ENCODE assay signal across 20 mouse cellular contexts in the genomic region with DNA sequence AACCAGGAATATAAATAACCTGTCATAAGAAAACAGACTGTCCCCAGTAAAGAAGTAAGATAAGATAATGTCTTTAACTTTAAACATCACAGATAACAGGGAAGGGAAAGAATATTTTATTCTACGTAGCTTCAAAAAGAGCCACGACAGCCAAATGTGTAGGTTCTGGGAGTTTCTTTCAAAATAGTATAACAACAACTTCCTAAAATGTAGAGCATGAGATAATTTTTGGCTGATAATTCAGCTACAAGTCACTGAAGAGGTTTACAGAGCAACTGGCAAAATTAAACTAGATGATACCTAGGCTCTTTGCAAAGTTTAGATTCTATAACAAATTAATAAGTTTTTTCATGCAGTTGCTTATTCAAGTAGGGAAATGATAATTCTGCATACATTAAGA.
DNase-seq lines count a peak whose midpoint lies in the region; ATAC-seq and TF ChIP-seq lines count a peak whose summit lies in the region.
"Had no signal": no experiment of that assay in that cellular context is flagged by ENCODE, and none has a peak within 500 bp of the region (broad histone marks: within the 10 kb centered on the region; RNA-seq: fewer than 3 reads in every experiment).

No protein-coding gene starts in this region.

- no peak for ATAC-seq in heart, postnatal 0 days (ENCODE audit: insufficient read depth, low read depth)
- no peak for ATAC-seq in limb, embryonic 15.5 days (ENCODE audit: insufficient number of reproducible peaks, low FRiP score, low TSS enrichment, low read depth)
- no peak for ATAC-seq in stomach, embryonic 16.5 days (ENCODE audit: insufficient read depth, low FRiP score)
- ATAC-seq in CD4-positive, CD25-positive, alpha-beta regulatory T cell, adult 4 months, result no peak
- ATAC-seq: activated CD4-positive, CD25-positive, alpha-beta regulatory T cell, adult 4 months; forebrain, embryonic 13.5 days; forebrain, postnatal 0 days; Patski had no signal

- TF ChIP-seq EP300 in heart, adult 2 months (IDR thresholded peaks at IDR 0.05; ENCODE audit: insufficient read depth, low read depth, low read length), result no peak
- no peak for TF ChIP-seq EP300 in heart, postnatal 0 days (IDR thresholded peaks at IDR 0.05; ENCODE audit: low read depth)

- no peaks in the 10 kb centered on the region for H3K79me2 ChIP-seq in heart, adult 2 months (replicated peaks; ENCODE audit: control insufficient read depth, insufficient read depth, low read length)

- 29% methylated on average over 2 of the region's 2 CpGs for WGBS in heart, adult 2 months
- 24% methylated on average over 2 of the region's 2 CpGs for WGBS in heart, postnatal 0 days
- 71% methylated on average over 2 of the region's 2 CpGs for WGBS in limb, embryonic 15.5 days
- 86% methylated on average over 2 of the region's 2 CpGs for WGBS in limb, embryonic 10.5 days
- 55% methylated on average over 2 of the region's 2 CpGs for WGBS in stomach, embryonic 16.5 days

- no peak for TF ChIP-seq POLR2A in heart, adult 2 months (IDR thresholded peaks at IDR 0.05; ENCODE audit: insufficient read depth, low read depth, low read length)

- no peaks in the 10 kb centered on the region for H3K9me3 ChIP-seq in heart, postnatal 0 days (replicated peaks; ENCODE audit: control insufficient read depth, low read length)
- H3K9me3 ChIP-seq in limb, embryonic 15.5 days, result no peaks in the 10 kb centered on the region
- H3K9me3 ChIP-seq in limb, embryonic 10.5 days (replicated peaks), result no peaks in the 10 kb centered on the region
- H3K9me3 ChIP-seq in stomach, embryonic 16.5 days (replicated peaks; ENCODE audit: control insufficient read depth, low read length), result no peaks in the 10 kb centered on the region
- H3K9me3 ChIP-seq: embryonic facial prominence, embryonic 10.5 days; forebrain, embryonic 13.5 days; hindbrain, embryonic 15.5 days had no signal

- H3K4me2 ChIP-seq in heart, postnatal 0 days (ENCODE audit: low read depth, low read length), result no peak overlapping the region
- no peak overlapping the region for H3K4me2 ChIP-seq in limb, embryonic 15.5 days
- no peak overlapping the region for H3K4me2 ChIP-seq in stomach, embryonic 16.5 days (ENCODE audit: low read depth, low read length)
- H3K4me2 ChIP-seq: forebrain, embryonic 13.5 days; hindbrain, embryonic 15.5 days had no signal

- H3K27ac ChIP-seq in heart, adult 2 months, result peak overlapping the region; percentile 20; the same call in 1 of the 2 replicates
- peak overlapping the region; percentile 63; the same call in 1 of the 2 replicates for H3K27ac ChIP-seq in heart, postnatal 0 days (ENCODE audit: low read depth)
- H3K27ac ChIP-seq in limb, embryonic 15.5 days, result peak overlapping the region; percentile 54; the same call in 1 of the 2 replicates
- no peak overlapping the region for H3K27ac ChIP-seq in limb, embryonic 10.5 days
- H3K27ac ChIP-seq in stomach, embryonic 16.5 days (ENCODE audit: low read length), result peak overlapping the region; percentile 46; the same call in 1 of the 2 replicates
- H3K27ac ChIP-seq: embryonic facial prominence, embryonic 10.5 days; forebrain, embryonic 13.5 days; hindbrain, embryonic 15.5 days had no signal

- H3K27me3 ChIP-seq in heart, adult 2 months (ENCODE audit: control insufficient read depth, insufficient read depth, low read length), result no peaks in the 10 kb centered on the region
- H3K27me3 ChIP-seq in heart, postnatal 0 days (ENCODE audit: control insufficient read depth, insufficient read depth, low read length), result no peaks in the 10 kb centered on the region
- no peaks in the 10 kb centered on the region for H3K27me3 ChIP-seq in limb, embryonic 15.5 days
- H3K27me3 ChIP-seq in limb, embryonic 10.5 days (ENCODE audit: low read depth, poor library complexity, severe bottlenecking), result no peaks in the 10 kb centered on the region
- H3K27me3 ChIP-seq in stomach, embryonic 16.5 days (ENCODE audit: control insufficient read depth, insufficient read depth, low read length), result no peaks in the 10 kb centered on the region
- H3K27me3 ChIP-seq: forebrain, embryonic 13.5 days; hindbrain, embryonic 15.5 days; Patski had no signal

- no peak for TF ChIP-seq CTCF in heart, adult 2 months (IDR thresholded peaks at IDR 0.05)
- no peak for TF ChIP-seq CTCF in heart, postnatal 0 days (IDR thresholded peaks at IDR 0.05; ENCODE audit: low read depth)

- DNase-seq in heart, adult 2 months, result no peak
- no peak for DNase-seq in heart, postnatal 4 days
- no peak for DNase-seq in heart, postnatal 0 days (ENCODE audit: low spot score)
- DNase-seq in heart, postnatal 25 days (ENCODE audit: low spot score), result no peak
- DNase-seq in limb, embryonic 10.5 days (ENCODE audit: low spot score), result no peak
- DNase-seq: adrenal gland, postnatal 25 days; B cell, adult 2 months; cerebellum, adult 18-20 months; cerebellum, adult 9-11 months; cerebellum, postnatal 36 days; forebrain, postnatal 0 days; gastrocnemius, postnatal 14 days had no signal

- peaks cover 2% of the 10 kb centered on the region; the same call in 1 of the 2 replicates for H3K36me3 ChIP-seq in heart, adult 2 months (ENCODE audit: control insufficient read depth, insufficient read depth, low read length)
- H3K36me3 ChIP-seq in heart, postnatal 0 days (replicated peaks; ENCODE audit: control insufficient read depth, insufficient read depth, low read length), result no peaks in the 10 kb centered on the region
- H3K36me3 ChIP-seq in limb, embryonic 15.5 days, result no peaks in the 10 kb centered on the region
- no peaks in the 10 kb centered on the region for H3K36me3 ChIP-seq in limb, embryonic 10.5 days
- H3K36me3 ChIP-seq in stomach, embryonic 16.5 days (ENCODE audit: control insufficient read depth, insufficient read depth, low read length), result no peaks in the 10 kb centered on the region
- H3K36me3 ChIP-seq: embryonic facial prominence, embryonic 10.5 days; hindbrain, embryonic 15.5 days had no signal

- peaks cover 4% of the 10 kb centered on the region for H3K4me1 ChIP-seq in heart, adult 2 months (ENCODE audit: control insufficient read depth, insufficient read depth, low read length)
- H3K4me1 ChIP-seq in heart, postnatal 0 days (ENCODE audit: control insufficient read depth, insufficient read depth), result peaks cover 23% of the 10 kb centered on the region
- peaks cover 18% of the 10 kb centered on the region for H3K4me1 ChIP-seq in limb, embryonic 15.5 days
- H3K4me1 ChIP-seq in limb, embryonic 10.5 days, result peaks cover 14% of the 10 kb centered on the region
- peaks cover 15% of the 10 kb centered on the region; the same call in 1 of the 2 replicates for H3K4me1 ChIP-seq in stomach, embryonic 16.5 days (ENCODE audit: control insufficient read depth, insufficient read depth, low read length)
- H3K4me1 ChIP-seq: forebrain, embryonic 13.5 days; hindbrain, embryonic 15.5 days had no signal

- no peak overlapping the region for H3K9ac ChIP-seq in heart, adult 2 months (ENCODE audit: low read depth, low read length)
- H3K9ac ChIP-seq in heart, postnatal 0 days (replicated peaks; ENCODE audit: low read depth, low read length), result no peak overlapping the region
- no peak overlapping the region for H3K9ac ChIP-seq in limb, embryonic 15.5 days
- H3K9ac ChIP-seq in stomach, embryonic 16.5 days (ENCODE audit: low read length), result no peak overlapping the region
- H3K9ac ChIP-seq: forebrain, embryonic 13.5 days; forebrain, postnatal 0 days; hindbrain, embryonic 15.5 days had no signal

- intact Hi-C loops in heart, adult 2 months (cut with DNase I), result loop anchor here (5.0 kb wide), 1 partner anchor 64 kb away; no protein-coding TSS in a partner anchor
- intact Hi-C loops in heart, postnatal 25 days (cut with DNase I), result no loop called here

- no peak overlapping the region for H3K4me3 ChIP-seq in heart, adult 2 months
- no peak overlapping the region for H3K4me3 ChIP-seq in heart, postnatal 0 days (ENCODE audit: low read depth, low read length)
- H3K4me3 ChIP-seq in limb, embryonic 15.5 days, result no peak overlapping the region
- H3K4me3 ChIP-seq in limb, embryonic 10.5 days, result no peak overlapping the region
- no peak overlapping the region for H3K4me3 ChIP-seq in stomach, embryonic 16.5 days (replicated peaks; ENCODE audit: low read length)
- H3K4me3 ChIP-seq: embryonic facial prominence, embryonic 10.5 days; forebrain, embryonic 13.5 days; hindbrain, embryonic 15.5 days had no signal
